Mouse (Mus musculus) embryo, embryonic 10 days (tissue): ENCODE data around the gene Prtn3.
A peak's percentile ranks its signal among the peaks of the same experiment; 100 is the strongest.

Experiments used
- DNase-seq: peaks from one replicate; pipeline ENCODE4 v3.0.0-alpha.2; 2015; ENCODE audit warnings: low spot score

Prtn3 gene

GRCm38 (mm10) chr10:79927324-79928029 lies 53.2 kb downstream of the Prtn3 start:
- DNase-seq: peak; percentile 79

GRCm38 (mm10) chr10:79928030-79928694 lies 53.9 kb downstream of the Prtn3 start:
- DNase-seq: peak; percentile 65

- DNase-seq: peak; percentile 24
Measured at GRCm38 (mm10) chr10:79928907-79929701, 54.8 kb downstream of the Prtn3 start.

- DNase-seq: no peak
Measured at GRCm38 (mm10) chr10:79929967-79930825, 55.9 kb downstream of the Prtn3 start.

- no peak for DNase-seq
Measured at GRCm38 (mm10) chr10:79930826-79931186, 56.5 kb downstream of the Prtn3 start.

- no peak for DNase-seq
Measured at GRCm38 (mm10) chr10:79931797-79932196, 57.5 kb downstream of the Prtn3 start.

- peak; percentile 83 for DNase-seq
Measured at GRCm38 (mm10) chr10:79932736-79933135, 58.5 kb downstream of the Prtn3 start.
